Mouse (Mus musculus) left cerebral cortex, adult 2 months (tissue): Measurements from ENCODE around the gene Nosip. TPM values are rescaled to one million over a fixed set of nuclear protein-coding genes. Genes with fewer than 3 reads are reported as not detected.

Experiments
- DNase-seq, 2 experiments: peaks; one replicate each; pipeline ENCODE4 v3.0.0; 2021 to 2022; ENCODE audit warnings: low spot score in 2 of 2, mixed read lengths in 1 of 2; ENCODE audit errors: extremely low spot score in 1 of 2
- H3K27ac ChIP-seq: fragments of 200-600 bp; 2 replicates; pipeline ENCODE4 v1.8.1; 2022
- H3K4me3 ChIP-seq: fragments of 200-600 bp; 2 replicates; pipeline ENCODE4 v1.8.1; 2022
- CTCF ChIP-seq: fragments of 200-600 bp; IDR thresholded peaks from 2 replicates; pipeline ENCODE4 v1.8.1; 2022; ENCODE audit warnings: antibody characterized with exemption, mild to moderate bottlenecking, moderate library complexity
- intact Hi-C: fragments of 180-260 bp; cut with DNase I; formaldehyde crosslinking; loops from one replicate; pipeline ENCODE4 v1.15.1; 2025
- total RNA-seq, 2 experiments: library from RNA; stranded (reverse); gene quantifications; 2 replicates each; pipeline ENCODE4 v1.2.3; 2021

Gene Nosip
- total RNA-seq, 2 experiments from 2014 or later: 53.6 to 55.6 TPM

DNA sequence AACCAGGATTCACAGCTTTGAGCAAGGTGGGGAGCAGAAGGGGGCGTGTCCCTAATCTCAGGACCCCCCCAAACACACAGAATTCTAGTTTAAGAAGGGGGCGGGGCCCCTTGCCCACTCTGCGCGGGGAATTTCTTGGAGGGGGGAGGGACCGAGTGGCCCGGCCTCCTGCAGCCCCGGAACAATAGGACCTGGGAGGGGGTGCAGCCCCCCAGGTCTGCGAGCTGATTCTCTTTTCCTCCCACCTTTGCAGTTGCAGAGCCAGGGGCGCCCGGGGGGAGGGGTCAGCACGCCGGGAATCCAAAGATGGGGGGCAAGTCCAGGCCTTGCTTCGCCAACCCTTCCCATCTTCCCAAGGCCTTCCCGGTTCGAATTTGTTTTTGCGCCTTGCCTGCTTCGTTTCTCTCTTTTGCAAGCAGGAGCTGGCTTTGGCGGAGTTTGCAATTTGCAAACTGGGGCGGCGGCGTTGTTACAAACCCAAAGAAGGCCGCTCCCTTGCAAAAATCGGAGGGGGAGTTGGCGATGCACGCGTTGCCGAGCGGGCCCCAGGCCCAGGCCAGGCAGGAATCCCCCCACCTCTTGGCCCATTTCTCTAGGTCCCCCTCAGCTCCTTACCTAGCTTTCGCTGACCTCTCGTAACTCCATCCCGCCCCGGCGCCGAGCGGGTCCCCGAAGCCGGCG lies 9.9 kb upstream of the Nosip start:
- intact Hi-C loops: loop anchor here (2.0 kb wide), 1 partner anchor 36 kb away; the partner anchor contains the start of genes Rras and Scaf1
- Histone ChIP-seq H3K27ac (peak overlapping the region; percentile 99), H3K4me3 (peak overlapping the region; percentile 87)
- DNase-seq: peak; percentile 40 to 57
- TF ChIP-seq CTCF: no peak

DNA sequence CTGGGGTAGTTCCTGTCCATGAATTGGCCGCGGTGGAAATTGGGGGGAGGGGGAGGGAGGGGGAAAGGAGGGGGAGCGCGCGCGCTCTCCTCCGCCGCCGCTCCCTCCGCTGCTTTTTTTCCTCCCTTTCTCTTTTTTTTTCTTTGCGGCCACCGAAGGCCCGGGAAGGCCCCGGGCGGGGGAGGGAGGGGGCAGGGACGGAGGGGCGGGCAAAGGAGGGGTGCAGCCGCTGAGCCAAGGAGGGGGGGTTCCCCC lies 9.4 kb upstream of the Nosip start, which contains the start of gene Prr12:
TSS of gene Prr12 (minus strand) at position 20 of the 255 bp plus-strand sequence.
- no peak for DNase-seq
- H3K4me3 ChIP-seq: peak within 1 kb of the TSS; percentile 87
- intact Hi-C loops: loop anchor here (2.0 kb wide), 1 partner anchor 36 kb away; the partner anchor contains the start of genes Rras and Scaf1
- TF ChIP-seq CTCF: no peak
- peak within 1 kb of the TSS; percentile 99 for H3K27ac ChIP-seq

DNA sequence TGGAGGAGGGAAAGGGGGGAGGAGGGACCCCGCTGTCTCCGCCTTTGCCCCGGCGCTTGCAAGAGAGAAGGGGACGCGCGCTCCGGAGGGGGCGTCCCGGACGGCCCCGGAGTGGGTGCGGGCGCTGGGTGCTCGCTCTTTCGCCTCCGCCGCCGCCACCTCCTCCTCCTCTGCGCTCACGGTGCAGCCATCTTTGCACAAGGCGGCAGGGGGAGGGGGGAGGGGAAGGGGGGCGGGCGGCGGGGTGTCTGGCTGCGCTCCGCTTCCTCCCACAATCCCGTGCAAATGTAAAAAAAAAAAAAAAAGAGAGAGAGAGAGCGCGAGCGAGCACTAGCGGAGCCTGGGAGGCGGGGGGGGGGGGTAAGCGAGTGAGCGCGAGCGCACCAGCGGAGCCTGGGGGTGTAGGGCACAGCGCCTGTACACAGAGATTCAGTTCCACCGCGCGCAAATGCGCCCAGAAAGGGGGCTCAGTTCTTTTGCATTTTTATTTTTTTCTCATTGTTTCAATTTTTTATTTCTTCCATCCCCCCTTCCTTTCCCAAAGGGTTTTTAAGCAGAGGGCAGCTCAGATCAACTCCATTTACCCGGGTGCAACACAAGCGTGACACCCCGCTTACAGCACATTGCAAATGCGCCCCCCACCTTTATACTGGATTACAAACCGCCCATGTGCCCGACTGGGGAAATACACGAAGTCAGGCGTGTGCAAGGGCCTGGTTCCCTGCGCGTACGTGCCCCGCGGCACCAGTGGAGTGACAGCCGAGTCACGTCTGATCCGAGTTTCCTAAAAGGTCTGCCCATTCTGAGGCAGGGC lies 8.9 kb upstream of the Nosip start:
- intact Hi-C loops: loop anchor here (2.0 kb wide), 1 partner anchor 37 kb away; the partner anchor contains the start of genes Rras and Scaf1
- TF ChIP-seq CTCF: no peak
- Histone ChIP-seq H3K4me3 (peak overlapping the region; percentile 87), H3K27ac (peak overlapping the region; percentile 99)
- DNase-seq: peak; percentile 67 to 72

DNA sequence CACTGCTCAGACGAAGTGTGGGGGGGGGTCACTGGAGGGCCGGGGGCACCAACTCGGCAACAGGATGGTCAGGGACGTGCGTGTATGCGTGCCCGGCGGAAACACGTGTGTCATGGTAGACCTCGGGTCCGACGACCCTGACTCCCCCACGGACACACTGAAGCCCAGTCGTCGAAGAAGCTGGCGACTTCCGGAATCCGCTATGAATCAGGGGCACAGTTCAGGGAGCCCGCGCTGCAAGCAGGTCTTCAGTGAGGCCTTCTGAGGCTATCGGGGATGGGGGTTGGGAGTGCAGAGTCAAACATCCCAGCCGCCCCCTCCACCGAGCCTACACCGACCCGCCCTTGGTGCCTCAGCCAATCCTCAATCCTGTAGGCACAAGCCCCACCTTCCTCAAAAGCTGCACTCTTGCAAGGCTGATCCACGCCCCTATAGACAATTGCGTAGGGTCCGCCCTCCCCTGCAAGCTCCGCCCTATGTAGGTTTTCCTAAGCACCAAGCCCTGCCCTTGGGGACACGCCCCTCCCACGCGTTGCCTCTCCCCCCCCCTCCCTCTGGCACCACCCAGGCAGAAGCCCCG lies 8.2 kb upstream of the Nosip start:
- no peak for TF ChIP-seq CTCF
- DNase-seq: peak; percentile 82 to 91
- H3K27ac ChIP-seq: peak overlapping the region; percentile 99
- intact Hi-C loops: loop anchor here (2.0 kb wide), 1 partner anchor 37 kb away; the partner anchor contains the start of genes Rras and Scaf1
- peak overlapping the region; percentile 87 for H3K4me3 ChIP-seq

DNA sequence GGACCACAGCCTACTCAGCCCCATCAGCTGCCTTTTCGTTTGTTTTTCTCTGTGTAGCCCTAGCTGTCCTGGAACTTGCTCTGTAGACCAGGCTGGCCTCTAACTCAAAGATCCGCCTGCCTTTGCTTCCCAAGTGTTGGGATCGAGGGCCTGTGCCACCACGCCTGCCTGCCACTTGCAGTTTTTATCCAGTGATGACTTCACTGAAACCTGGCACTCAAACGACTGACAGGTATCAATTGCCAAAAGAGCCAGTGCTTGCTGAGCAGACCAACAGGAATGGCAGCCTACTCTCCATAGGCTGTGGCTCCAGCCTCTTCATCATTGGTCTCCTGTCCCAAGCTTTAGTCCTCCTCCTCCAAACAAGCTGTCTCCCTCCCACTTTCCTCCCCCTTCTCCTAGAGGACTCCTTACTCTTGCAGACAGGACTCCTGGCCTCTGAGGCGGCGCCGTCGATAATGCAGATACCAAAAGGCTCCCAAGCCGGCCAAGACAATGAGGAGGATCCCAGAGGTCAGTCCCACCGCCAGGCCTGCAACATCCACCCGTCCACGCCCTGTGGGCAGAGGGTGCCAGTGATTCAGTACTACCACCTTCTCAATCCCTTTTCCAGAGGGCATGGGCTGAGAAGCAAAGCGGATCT lies 5.8 kb upstream of the Nosip start:
- H3K4me3 ChIP-seq: no peak overlapping the region
- intact Hi-C loops: no loop called here
- H3K27ac ChIP-seq: no peak overlapping the region; the same call in 1 of the 2 replicates
- no peak for TF ChIP-seq CTCF
- DNase-seq: no peak

DNA sequence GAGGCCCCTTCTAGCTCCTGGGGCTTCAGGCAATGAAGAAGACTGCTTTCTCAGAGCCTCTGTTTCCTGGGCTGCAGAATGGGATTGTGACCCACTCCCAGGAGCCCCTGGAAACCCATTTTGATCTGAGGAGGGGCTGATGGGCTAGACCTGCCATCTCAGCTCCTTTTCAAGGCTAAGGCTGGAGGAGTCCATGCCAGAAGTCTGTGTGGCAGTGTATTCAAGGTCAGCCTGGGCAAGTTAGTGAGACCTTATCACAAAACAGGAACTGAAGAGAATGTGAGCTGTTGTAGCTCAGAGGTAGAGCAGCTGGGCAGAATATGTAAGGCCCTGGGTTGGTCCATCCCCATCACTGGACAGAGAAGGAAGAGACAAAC lies 5.3 kb upstream of the Nosip start:
- TF ChIP-seq CTCF: no peak
- Histone ChIP-seq H3K27ac (no peak overlapping the region; the same call in 1 of the 2 replicates), H3K4me3 (no peak overlapping the region)
- intact Hi-C loops: no loop called here
- no peak for DNase-seq

DNA sequence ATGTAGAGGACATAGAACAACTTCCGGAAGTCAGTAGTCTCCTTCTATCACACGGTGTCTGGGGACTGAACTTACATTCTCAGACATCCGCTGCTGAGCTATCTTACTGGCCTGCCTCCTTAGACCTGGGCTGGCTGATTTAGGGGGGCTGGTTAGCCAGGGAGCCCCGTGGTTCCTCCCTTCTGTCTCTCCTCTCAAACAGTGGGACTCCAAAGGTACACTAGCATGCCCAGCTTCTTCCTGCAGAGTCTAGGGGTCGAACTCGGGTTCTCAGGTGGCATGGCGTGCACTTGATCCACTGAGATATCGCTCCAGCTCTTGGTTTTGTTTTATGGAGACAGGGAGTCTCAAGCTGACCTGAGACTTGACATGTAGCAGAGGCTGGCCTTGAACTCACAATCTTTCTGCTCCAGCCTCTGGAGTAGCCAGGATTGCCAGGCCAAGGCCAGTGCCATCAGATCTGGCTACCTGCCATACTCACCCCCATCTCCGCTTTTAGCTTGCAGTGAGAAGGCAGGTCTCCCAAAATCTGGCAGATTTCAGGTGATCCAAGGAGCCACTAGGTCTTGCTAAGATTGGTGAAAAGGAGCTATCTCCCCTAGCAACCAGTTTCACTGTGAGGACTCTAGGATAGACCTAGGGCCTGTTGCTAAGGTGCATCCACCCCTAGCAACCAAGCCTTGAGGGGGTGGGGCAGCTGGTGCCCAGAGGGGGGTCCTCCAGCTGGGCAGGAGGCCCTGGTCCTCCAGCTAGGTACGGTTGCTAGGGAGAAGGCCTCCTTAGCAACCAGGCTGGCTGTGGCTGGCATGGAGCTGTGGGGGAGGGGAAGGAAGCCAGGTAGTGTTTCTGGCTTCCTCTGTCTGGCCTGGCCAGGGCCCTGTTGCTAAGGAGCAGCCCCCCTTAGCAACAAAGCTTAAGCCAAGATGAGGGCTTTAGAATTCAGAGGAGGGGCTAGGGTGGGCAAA lies 3.3 kb upstream of the Nosip start:
- DNase-seq: no peak
- Histone ChIP-seq H3K4me3 (no peak overlapping the region), H3K27ac (peak overlapping the region; percentile 76)
- no peak for TF ChIP-seq CTCF
- intact Hi-C loops: no loop called here

DNA sequence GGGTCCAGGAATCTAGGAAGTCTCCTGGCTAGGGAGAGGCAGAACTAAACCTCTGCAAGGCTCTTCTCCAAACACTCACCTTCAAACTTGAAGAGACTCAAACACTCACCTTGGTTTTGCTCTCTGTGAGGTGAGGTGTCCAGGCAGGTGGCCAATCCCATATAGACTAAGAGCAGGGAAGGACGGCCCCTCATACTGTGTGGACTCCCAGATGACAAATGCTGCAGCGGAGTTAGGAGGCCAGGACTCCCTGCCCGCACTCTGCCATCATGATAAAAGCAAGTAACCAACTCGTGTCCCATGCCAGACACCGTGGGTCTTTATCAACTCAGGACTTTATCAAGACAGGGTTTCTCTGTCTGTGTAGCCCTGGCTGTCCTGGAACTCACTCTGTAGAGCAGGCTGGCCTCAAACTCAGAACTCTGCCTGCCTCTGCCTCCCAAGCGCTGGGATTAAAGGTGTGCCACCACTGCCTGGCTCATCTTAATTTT lies 1.6 kb upstream of the Nosip start:
- Histone ChIP-seq H3K27ac (no peak overlapping the region), H3K4me3 (no peak overlapping the region)
- intact Hi-C loops: no loop called here
- no peak for DNase-seq
- TF ChIP-seq CTCF: no peak

DNA sequence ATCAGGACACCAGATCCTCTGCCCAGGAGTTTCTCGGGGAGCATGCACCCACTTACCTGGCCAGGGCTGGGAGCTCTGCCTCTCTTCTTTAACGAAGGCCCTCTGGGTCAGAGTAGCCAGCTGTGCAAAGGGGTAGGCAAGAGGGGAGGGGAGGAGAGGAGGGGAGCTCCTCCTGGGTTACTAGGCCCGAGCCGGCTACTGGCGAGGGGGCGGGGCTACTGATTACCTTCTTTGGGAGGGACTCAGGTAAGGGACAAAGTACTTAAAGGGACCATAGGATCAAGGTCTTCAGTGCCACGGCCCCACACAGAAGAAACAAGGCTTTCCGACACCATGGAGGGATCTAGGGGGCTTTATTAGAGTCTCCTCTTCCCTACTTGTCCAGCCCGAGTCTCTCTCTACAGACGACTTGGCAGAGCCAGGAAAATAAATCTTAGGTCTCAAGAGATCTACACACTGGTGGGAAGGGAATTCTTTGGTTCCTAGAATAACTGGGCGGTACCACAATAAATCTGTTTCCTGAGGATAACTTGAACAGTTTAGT lies 625 bp upstream of the Nosip start:
- no peak for TF ChIP-seq CTCF

More for the DNA sequence above, 625 bp upstream of the Nosip start:
- intact Hi-C loops: no loop called here
- peak overlapping the region; percentile 99 for H3K27ac ChIP-seq
- DNase-seq: no peak
- H3K4me3 ChIP-seq: peak overlapping the region; percentile 55
